Mouse (Mus musculus): ENCODE measurements at regions not wholly inside any gene's neighbourhood (a gene's known extent, or its start where the extent isn't known, plus 50 kb on each side); places are given as distances from the start of the nearest gene placed in this dataset.

DNA sequence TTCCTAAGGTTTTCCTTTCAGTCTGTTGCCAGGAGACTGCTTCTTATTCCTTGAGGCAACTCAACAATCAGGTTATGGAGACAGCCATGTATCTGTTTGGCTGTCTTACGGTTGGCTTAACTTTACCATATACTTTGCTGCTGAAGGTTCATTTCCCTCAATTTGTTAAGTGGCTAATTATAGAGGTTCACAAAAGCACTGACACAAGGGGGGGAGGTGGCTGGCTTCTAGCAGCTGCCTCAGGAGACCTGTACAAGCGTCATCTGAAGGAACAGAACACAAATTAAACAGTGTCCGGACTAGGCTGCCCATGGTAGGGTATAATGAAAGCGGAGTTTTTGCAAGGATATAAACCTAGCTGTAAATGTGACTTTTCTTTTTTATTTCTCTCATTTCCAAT lies 305.0 kb upstream of the Rnf219 start:
- no peak for DNase-seq

DNA sequence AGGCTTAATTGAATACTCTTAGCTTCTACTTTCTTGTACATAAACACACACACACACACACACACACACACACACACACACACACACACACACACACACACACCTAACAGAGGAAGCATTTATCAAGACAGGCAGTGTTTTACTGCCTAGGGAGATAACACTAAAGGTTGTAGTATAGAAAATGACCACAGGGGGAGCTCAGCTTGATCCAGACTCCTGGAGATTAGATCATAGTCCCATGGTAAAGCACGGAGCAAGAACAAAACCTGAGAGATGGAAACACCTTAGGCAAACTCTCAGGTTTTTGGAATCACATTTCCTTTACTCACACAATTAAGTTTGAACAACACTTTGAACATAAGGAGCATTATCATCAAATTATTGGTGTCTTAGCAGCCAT lies 302.5 kb upstream of the Rnf219 start:
- no peak for DNase-seq

DNA sequence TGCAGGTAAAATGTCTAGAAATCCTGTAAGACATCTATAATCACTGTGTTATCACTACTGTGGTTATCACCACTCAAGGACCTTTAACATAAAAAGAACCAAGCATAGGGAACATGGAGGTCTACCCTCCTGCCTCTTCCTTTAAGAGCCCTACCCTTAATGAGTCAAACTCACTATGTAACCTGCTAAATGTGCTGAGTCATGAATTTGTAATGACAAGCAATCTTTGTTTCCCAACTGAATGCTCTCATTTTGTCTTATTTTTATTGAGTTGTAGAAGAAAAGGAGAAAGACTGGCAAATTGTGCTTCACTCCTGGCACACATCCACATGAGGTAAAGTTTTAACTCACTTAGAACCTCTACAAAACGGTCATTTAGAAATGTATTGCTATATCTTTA lies 301.8 kb upstream of the Rnf219 start:
- DNase-seq, result no peak

DNA sequence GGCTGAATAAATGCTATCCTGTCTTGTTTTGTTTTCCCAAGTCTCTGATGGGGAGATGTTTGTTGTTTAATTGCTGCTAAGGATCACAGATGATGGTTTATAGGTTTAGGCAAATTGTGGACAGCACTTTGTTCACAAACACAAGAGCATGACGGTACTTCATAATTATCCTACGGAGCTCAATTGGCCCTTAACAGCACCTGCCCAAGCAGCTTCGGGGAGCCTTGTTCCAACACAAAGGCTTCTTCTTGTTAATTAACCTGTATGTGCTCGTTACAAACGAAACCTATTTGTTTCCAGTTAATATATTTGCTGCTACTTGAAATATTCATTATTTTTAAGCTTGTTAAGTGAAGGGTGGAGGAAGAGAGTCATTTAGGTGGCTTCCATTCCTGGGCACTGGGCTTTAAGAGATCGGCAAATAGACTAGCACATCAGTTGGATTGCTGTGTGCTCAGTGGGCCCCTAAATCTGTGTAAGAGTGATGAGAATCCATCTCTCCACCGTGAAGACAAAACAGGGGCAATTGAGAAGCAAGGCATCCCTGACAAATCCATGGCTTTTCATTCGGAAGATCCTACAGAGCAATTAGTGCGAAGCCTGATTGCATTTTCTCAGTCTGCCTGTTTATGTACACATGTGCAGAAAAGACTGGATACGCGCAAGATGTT lies 299.6 kb upstream of the Rnf219 start:
- no peak for DNase-seq

DNA sequence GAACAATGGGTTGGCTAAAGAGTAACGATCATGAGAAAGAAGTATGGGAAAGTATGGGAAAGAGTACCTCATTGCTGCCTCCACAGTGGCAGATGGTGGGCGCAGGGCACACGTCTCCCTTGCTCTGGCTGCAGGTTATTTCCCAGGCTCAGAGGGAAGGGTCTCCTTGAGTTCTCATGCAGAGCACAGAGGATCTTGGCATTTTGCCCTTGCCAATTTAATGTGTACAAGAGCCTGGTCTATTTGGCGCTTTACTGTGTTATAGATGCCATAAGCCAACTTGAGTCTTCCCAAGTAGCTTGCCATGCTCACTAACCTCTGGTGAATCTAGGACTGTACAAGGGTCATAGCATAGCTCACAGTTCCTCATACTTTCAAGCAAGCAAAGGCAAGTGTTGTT lies 296.7 kb upstream of the Rnf219 start:
- no peak for DNase-seq

DNA sequence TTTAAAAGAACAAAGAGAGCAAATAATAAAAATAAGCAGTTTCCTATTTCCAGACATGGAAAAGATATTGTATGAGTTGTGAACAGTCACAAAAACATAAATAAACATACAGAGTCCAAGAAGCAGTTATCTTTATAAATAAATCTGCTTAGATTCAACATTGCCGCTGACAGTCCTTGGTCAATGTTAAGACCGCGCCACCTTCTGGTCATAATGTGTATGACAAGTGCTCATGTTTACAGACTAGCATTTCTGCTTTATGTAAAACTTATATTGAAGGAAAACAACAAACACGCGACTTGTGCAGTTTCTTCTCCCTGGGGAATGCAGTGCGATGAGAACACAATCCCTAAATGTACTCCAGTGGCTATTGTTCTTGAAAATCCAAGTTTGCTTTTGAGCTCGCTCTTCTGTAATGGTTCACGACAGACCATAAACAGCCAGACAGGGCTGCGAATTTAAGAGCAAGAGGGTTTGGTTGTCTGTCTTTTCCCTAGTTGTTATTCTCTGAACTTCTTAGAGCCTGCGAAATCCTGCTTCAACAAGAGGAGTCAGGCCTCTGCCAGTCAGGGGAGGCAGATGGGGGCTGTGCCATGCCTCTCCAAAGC lies 291.6 kb upstream of the Rnf219 start:
- peak; percentile 70 to 75 for DNase-seq

DNA sequence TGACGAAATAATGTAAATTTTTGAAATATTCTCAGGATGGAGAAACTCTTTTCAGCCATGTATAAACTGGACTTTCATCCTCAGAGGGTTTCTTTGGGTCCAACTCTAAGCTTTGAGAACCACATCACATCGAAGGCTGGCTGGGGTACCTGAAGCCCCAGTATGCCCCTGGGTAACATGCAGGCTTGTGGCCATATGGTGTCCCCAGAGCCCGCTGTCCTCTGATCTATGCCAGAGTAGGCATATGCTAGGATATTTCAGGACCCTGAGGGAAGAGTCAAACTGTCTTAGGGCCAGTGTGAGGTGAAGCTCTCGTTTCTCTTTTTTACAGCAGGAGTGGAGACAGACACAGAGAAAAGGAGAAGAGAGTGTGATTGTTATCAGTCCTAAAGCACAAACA lies 289.6 kb upstream of the Rnf219 start:
- no peak for DNase-seq

DNA sequence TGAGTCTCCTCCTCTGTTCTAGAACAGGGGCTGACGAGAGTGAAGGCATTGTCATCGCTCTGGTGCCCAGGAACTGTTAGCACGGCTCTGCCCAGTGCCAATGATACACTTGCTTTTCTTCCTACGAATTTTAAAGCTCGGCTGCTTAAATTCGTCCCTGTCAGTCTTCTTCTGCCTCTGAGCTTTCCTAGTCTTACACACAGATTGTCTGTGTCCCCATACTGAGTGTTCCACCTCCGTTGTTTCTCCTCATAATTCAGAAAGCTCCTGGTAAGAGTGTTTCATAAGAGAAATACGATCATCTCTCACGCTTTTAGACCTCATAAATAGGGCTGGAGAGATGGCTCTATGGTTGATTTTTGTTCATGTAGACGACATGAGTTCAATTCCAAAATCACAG lies 282.9 kb upstream of the Rnf219 start:
- no peak for DNase-seq

DNA sequence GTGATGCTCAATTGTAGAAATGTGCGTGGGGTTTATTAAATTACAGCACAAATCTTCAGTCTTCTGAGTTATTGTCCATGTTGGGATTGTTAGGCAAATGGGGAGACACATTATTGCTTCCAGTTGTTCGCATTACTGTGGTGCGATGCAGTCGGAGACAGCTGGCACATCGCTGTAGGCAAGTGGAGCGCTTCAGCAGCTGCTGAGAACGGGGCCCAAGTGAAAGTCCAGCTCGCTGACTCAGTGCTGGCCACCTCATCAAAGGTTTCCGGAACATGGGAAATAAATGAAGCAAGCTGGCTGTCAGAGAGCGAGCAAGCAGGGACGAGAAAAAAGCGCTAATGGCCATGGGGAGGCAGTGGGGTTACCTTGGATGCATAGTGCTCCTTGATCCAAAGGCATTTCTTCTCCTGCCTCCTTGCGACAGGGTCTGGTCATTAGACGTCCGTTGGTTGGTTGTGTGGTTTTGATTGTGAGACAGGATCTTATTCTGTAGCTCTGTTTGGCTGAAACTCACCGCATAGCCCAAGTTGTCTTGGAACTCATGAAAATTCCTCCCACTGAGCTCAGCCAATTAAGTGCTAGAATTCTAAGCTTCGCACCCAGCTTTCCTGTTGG lies 274.0 kb upstream of the Rnf219 start:
- peak; percentile 1 to 23 for DNase-seq

DNA sequence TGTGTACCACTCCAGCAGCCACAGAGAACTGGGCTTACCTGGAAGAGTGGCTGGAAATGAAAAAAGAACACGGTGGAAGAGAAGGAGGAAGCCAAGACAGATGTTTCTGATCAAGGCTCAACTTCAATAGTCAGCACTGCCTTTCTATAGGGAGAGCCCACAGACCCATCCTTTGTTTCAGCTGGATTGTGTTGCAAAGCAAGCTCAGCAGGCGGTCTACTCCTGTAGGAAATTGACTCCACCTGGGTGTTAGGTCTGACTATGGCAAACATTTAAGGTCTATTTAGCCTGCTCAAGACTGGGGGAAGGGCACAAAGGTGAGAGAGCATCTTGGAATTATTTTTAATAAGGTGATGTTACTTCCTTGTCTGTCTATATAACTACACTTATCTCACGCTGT lies 266.9 kb upstream of the Rnf219 start:
- no peak for DNase-seq

DNA sequence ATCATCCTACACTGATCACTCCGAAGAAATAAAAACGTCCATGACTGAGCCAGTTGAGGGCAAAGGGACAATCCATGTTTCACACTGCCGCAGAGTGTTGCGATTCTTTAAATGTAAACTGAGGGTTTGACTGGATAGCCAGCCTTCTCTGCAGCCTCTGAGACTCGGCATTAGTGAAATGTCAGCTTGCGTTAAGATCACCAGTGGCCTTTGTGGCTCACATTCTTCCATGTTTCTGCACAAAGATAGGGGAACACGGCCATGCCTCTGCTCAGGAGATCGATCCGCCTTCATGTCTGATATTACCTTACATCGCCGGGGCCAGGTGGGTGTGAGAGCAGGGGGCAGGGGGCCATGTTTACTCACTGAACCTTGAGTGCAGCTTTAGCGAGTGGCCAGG lies 262.6 kb upstream of the Rnf219 start:
- DNase-seq, result no peak

DNA sequence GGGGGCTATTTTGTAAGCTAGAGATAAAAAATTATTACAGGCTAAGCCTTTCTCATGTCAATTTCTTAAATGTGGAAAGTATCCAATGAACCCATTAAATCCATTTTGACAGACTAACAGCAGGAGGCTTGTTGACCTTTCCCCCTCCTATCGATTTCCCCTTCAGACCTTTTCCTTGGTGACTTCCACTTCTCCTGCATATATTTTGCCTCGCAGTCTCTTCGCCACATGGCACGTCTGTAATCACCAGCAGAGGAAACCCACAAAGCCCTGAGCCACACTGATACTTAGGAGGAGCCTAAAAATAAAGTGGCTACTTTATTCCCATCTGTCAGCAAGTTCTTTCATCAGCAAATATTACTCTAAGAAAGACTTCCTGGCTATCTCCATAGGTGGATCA lies 247.5 kb upstream of the Rnf219 start:
- no peak for DNase-seq

DNA sequence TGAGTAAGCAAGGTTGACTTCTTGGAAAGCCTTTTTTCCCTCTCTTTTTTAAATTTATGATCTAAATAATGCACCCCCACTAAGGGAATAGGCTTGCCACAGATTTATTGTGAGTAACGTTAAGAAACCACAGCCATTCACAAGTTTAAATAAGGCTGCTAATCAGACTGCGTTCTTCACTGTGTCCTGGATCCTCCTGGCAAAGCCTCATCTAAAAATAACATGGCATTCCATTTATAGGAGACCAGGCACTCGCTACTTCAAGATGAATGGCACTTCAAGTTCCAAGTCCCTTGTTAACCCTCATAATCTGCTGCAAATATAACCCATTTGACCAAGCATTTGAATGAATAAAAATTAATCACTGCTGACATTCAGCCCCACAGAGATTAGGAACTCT lies 211.8 kb upstream of the Rnf219 start:
- no peak for DNase-seq

DNA sequence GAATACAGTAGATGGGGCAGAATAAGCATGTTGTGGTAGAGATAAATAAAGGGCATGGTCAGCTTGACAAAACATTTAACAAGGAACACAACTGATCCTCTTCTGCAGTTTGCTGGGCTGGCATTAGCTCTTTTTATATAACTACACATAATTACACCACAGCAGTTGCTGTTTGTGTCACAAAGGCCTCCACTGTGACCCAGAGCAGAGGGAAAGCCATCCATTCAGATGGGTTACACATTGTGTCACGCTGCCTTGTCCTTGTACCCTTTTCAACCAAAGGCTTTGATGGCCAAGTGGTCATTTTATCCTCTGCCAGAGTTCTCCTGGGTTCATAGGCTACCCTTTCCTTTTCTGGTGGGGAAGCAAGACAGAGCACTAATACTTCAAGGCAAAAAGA lies 209.6 kb upstream of the Rnf219 start:
- peak; percentile 4 to 21 for DNase-seq

DNA sequence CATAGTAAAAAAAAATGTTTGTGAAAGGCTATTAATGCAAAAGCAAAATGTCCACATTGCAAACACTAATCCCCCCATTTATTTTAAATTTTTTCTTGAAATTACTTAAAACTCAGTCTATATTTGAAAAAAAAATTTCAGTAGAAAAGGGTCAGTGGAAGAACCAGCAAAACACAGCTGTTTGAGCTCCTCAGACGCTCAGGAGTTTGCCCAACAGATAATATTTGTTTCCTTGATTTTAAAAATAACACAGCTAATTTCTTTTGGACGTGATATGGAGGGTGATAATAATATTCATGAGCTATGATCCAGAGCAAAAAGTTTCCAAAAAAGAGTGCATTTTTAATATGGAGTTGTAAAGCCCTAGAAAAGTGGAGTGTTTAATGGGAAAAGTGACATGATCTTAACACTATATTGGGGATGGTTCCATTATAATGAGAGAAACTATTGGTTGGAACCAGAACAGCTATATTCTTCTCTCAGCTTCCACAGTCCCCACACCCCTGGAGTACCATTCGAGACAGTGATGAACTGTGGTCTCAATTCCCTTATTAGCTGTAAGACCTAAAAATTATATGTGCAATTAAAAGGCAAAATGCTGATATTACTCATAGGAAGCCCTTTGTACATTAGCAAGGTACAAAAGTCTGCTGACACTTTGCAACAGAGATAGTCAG lies 209.0 kb upstream of the Rnf219 start:
- no peak for DNase-seq

DNA sequence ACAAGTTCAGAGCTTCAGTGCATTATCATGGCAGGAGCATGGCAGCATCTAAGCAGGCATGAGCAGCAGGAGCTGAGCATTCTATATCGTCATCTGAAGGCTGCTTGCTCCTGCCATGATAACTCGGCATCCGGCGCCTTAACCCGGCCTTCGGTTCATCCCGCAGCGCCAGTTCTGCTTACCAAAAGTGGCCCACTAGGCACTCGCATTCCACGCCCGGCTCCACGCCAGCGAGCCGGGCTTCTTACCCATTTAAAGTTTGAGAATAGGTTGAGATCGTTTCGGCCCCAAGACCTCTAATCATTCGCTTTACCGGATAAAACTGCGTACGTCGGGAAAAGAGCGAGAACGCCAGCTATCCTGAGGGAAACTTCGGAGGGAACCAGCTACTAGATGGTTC lies 193.2 kb upstream of the Rnf219 start:
- peak in 1 of 2 experiments; percentile 66 for DNase-seq

DNA sequence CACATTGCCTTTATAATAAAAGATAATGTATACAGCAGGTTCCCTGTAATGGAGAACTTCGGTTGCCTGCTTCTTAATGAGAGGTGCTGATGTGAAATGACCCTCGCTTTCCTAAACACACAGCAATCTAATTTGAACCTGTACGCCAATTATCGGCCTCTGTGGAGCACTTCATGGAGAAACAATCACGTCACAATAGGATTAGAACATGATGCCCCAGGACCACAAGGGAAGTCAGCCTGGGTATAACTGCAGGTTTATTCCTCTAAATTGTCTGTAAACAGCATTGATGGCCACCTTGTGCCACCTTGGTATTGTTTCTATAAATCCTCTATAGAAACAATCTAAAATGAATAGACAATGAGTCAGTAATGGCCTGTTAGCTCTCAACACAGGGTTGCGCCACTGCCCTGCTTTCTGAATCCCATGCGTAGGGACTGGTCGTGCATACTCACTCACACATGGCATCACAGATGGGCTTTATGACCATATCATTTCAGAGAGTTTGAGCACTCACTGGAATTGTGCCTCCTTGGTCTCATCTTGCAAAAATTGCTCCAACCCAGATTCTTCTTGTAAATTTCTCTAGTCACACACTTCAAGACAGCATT lies 179.9 kb upstream of the Rnf219 start:
- no peak for DNase-seq

DNA sequence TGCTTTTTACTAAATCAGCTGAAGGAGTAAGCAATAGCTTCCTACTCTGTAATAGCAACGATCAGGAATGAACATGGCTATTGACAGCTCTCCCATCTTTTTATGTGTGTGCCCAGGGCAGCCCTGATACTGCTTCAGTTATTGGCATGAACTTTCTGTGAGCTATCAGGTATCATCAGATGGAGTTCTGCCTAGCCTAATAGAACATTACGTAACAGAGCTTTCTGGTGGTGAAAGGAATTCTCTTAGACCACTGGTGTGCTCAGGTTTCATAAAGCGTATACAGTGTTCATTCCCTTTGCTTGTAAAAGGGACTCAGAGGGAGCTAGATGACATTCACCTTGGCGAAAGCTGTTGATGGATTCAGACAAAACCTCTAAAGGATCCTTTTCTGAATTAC lies 176.5 kb upstream of the Rnf219 start:
- no peak for DNase-seq

DNA sequence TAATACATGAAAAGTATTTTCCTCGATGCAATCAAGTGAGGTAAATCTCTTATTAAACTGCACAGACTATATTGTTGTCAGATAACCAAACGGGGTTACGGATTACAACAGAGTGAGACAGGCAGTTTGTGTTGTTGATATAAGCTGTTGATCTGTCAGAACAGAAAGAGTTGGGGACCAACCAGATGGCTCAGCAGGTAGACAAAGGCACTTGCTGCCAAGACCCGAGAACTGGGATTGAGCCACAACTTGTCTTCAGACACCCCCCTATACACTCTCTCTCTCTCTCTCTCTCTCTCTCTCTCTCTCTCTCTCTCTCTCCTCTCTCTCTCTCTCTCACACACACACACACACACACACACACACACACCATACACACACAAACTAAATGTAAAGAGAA lies 172.7 kb upstream of the Rnf219 start:
- DNase-seq, result no peak

DNA sequence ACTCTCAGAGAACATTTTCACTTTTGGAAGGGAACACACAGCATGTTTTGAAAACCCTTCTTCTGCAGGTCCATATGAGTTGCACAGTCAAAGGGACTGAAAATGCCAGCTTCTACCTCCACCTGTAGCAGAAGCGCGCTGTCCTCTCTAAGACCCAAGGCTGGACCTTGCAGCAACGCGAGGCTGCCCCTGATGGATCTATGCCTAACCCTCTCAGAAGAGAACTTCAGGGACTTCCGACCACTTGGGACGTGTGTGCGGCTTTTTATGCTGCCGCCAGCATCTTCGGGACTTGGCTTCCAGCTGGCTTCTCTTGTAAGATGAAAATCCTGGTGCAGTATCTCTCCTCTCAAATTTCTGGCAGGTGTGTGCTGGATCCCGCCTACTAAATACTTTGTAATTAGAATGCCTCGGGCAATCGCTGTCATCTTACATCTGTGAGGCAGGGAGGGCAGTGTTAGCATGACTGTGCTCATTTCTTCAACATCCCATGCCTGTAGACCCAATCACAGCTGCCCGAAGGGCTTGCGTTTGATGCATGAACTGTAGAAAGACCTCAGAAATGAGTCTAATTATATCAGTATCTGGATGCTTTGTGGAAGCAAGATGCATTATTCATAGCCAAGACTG lies 171.8 kb upstream of the Rnf219 start:
- no peak for DNase-seq

DNA sequence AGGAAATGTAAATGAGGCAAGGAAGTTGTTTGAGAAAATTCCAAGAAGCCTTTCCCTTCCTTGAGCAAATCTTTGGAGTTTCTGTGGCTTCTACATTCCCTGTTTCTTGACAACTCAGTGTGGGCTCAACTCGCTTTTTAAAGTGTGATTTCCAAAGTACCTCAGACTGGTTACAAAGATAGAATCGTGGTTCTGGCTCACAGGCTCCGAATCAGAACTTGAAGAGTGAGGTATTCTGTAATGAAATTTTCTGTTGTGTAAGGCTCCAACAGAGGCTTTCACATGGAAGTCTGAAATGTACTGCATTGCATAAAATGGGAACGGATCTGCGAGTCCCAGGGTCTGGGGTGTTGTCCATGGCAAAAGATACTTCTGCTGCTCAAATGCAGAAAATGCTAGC lies 170.2 kb upstream of the Rnf219 start:
- no peak for DNase-seq

DNA sequence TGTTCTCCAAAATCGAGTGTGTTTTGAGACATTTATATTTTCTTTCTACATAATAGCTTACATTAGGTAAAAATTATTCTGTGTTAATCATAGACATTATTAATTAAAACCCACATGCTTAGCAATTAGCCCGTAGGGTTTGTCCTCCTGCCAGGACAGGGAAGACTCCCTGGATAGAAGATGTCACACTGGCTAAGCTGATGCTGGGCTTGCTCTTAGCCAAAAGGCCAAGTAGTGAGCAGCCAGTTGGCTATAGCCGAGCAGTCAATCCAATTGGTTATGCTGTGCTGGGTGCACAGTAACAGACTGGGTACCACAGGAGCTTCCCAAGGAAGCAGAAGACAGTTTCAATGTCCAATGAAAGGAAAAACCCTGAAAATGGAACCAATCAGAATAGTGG lies 166.0 kb upstream of the Rnf219 start:
- DNase-seq, result no peak

DNA sequence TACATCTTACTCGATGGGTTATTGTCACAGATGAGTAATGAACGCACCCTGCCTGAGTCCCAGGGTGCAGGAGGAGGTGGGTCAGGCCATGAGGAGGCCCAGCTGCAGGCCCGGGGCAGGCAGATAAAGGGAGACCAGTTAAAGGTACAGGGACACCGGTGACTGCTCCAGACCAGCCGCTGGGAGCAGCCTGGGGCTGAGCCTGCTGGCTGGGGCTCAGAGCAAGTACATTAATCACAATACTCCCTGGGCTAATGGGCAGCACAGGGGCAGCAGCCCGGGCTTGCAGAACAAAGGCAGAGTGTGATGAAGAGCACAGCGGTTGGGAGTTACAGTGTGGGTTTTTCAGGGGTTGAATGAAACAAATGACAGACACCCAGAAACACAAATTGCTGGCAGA lies 154.4 kb upstream of the Rnf219 start:
- peak in 1 of 2 experiments; percentile 6 for DNase-seq

Data from adrenal gland, postnatal 36 days (tissue).